Mouse (Mus musculus): Measurements from ENCODE around the gene Nt5c3. TPM values are rescaled to one million over a fixed set of nuclear protein-coding genes. Genes with fewer than 3 reads are reported as not detected.

The Nt5c3 gene
- 432 TPM for polyA plus RNA-seq (2014; fragmentation: Illumina TruSeq; extraction: RNeasy Lipid Tissue Mini Kit (QIAGEN cat#74804); ENCODE audit: low read depth, low replicate concordance)

GRCm38 (mm10) chr6:56923726-56924707 is at the start of gene Nt5c3, which contains the start of gene Vmn1r4:
TSS of gene Nt5c3 (minus strand) at chr6:56923932.
TSS of gene Vmn1r4 (plus strand) at chr6:56924015.

DNA sequence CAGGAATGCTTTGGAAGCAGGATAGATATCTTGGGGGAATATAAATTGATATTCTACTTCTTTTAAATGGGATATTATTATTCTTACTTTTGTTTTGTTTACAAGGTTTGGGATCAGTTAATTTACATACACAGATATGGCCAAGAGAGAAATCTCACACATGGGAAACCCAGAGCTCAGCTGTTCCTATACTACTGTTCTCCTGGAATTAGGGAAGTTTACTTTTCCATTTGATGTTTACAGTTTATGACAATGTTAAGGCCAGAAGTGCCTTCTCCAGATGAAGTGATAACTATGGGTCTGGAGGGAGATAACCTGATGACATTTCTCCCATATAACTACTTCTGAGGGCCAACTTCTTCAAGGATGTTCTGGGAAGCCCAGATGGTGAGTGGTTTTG is 46.2 kb upstream of the Nt5c3 start, which contains the start of gene Vmn1r5:
Gene Vmn1r5, plus strand, starts transcription at position 301 of the 400 bp plus-strand sequence.

Other genes with a start within 250 kb of the Nt5c3 start
- gene Lsm5, start 219.2 kb downstream of the Nt5c3 start, polyA plus RNA-seq (2014; fragmentation: Illumina TruSeq; extraction: RNeasy Lipid Tissue Mini Kit (QIAGEN cat#74804); ENCODE audit: low read depth, low replicate concordance): 92.7 TPM
- 140 TPM for gene Avl9, start 209.0 kb downstream of the Nt5c3 start, polyA plus RNA-seq (2014; fragmentation: Illumina TruSeq; extraction: RNeasy Lipid Tissue Mini Kit (QIAGEN cat#74804); ENCODE audit: low read depth, low replicate concordance)
- 73.2 TPM for gene Kbtbd2, start 126.1 kb downstream of the Nt5c3 start, polyA plus RNA-seq (2014; fragmentation: Illumina TruSeq; extraction: RNeasy Lipid Tissue Mini Kit (QIAGEN cat#74804); ENCODE audit: low read depth, low replicate concordance)
- gene Fkbp9, start 91.9 kb downstream of the Nt5c3 start, polyA plus RNA-seq (2014; fragmentation: Illumina TruSeq; extraction: RNeasy Lipid Tissue Mini Kit (QIAGEN cat#74804); ENCODE audit: low read depth, low replicate concordance): 59.2 TPM
- 0.98 TPM for gene Vmn1r4, start 83 bp upstream of the Nt5c3 start, polyA plus RNA-seq (2014; fragmentation: Illumina TruSeq; extraction: RNeasy Lipid Tissue Mini Kit (QIAGEN cat#74804); ENCODE audit: low read depth, low replicate concordance)
- not detected for gene Vmn1r5, start 46.3 kb upstream of the Nt5c3 start, polyA plus RNA-seq (2014; fragmentation: Illumina TruSeq; extraction: RNeasy Lipid Tissue Mini Kit (QIAGEN cat#74804); ENCODE audit: low read depth, low replicate concordance)
- gene Vmn1r6, start 73.3 kb upstream of the Nt5c3 start, polyA plus RNA-seq (2014; fragmentation: Illumina TruSeq; extraction: RNeasy Lipid Tissue Mini Kit (QIAGEN cat#74804); ENCODE audit: low read depth, low replicate concordance): not detected
- gene Vmn1r7, start 101.4 kb upstream of the Nt5c3 start, polyA plus RNA-seq (2014; fragmentation: Illumina TruSeq; extraction: RNeasy Lipid Tissue Mini Kit (QIAGEN cat#74804); ENCODE audit: low read depth, low replicate concordance): not detected
- not detected for gene Vmn1r8, start 108.4 kb upstream of the Nt5c3 start, polyA plus RNA-seq (2014; fragmentation: Illumina TruSeq; extraction: RNeasy Lipid Tissue Mini Kit (QIAGEN cat#74804); ENCODE audit: low read depth, low replicate concordance)
- gene Vmn1r9, start 142.9 kb upstream of the Nt5c3 start, polyA plus RNA-seq (2014; fragmentation: Illumina TruSeq; extraction: RNeasy Lipid Tissue Mini Kit (QIAGEN cat#74804); ENCODE audit: low read depth, low replicate concordance): not detected
- gene Vmn1r10, start 185.5 kb upstream of the Nt5c3 start, polyA plus RNA-seq (2014; fragmentation: Illumina TruSeq; extraction: RNeasy Lipid Tissue Mini Kit (QIAGEN cat#74804); ENCODE audit: low read depth, low replicate concordance): not detected
- gene Vmn1r11, start 209.5 kb upstream of the Nt5c3 start, polyA plus RNA-seq (2014; fragmentation: Illumina TruSeq; extraction: RNeasy Lipid Tissue Mini Kit (QIAGEN cat#74804); ENCODE audit: low read depth, low replicate concordance): not detected
- gene Vmn1r12, start 233.0 kb upstream of the Nt5c3 start, polyA plus RNA-seq (2014; fragmentation: Illumina TruSeq; extraction: RNeasy Lipid Tissue Mini Kit (QIAGEN cat#74804); ENCODE audit: low read depth, low replicate concordance): not detected